Mouse (Mus musculus) kidney, adult 2 months (tissue): ENCODE data around the gene Scyl1.

ENCODE experiments used
- CTCF ChIP-seq: fragments of 200-500 bp; conservative IDR thresholded peaks from 2 replicates; pipeline ENCODE4 v1.5.1; 2011; ENCODE audit warnings: low read depth, mild to moderate bottlenecking, control low read depth, low read length, moderate library complexity, mixed read lengths; ENCODE audit not compliant: insufficient read depth, insufficient read length
- POLR2A ChIP-seq: fragments of 200-500 bp; IDR thresholded peaks from one replicate; pipeline ENCODE4 v1.6.1; 2011; ENCODE audit warnings: low read depth, low read length, control low read depth

GRCm38 (mm10) chr19:5789066-5789465, 17.8 kb upstream of the Scyl1 start:
- TF ChIP-seq CTCF: no peak
- no peak for TF ChIP-seq POLR2A
